In the genomic region with DNA sequence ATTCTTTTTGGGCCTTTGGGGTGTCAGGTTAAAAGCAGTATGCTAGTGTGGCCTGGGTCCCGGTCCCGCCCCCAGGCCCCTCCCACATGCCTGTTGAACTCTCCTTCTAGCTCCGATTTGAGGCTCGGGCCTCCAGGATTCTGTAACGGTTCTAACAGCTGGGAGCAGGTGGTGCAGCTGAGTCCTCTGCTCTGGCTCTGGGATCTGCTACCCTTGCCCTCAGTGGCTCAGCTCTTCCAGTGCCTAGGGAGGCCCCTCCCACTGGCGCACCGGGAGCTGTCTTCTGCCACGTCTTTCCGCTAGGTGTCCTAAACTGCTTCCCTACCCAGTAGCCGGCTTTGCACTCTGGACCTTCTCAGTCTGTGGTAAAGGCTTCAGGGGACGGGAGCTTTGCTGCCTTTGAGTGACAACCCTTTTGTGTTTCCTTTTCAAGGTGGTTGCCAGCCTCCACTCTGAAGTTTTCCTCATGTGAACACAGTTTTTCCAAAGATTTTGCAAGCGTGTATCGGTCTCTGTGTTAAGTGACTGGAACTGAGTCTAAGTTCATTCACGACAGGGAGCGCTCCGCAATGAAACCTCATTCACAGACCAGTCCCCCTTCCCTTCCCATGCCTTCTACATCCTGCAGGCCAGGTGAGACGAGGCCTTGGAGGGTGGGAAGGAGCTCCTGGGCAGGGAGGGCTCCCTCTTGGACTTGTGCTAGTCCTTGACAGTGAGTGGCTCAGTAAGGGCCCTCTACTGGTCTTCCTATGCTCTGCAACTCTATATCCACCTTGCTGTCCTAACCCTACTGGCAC, we compare ENCODE assay signal across 8 mouse cellular contexts. TPM values are rescaled to one million over a fixed set of nuclear protein-coding genes. Genes with fewer than 3 reads are reported as not detected.
DNase-seq lines count a peak whose midpoint lies in the region; ATAC-seq and TF ChIP-seq lines count a peak whose summit lies in the region.

A gene (plus strand): TSS at position 189 of the 797 bp plus-strand sequence.

- no peaks in the 10 kb centered on the region for H3K36me3 ChIP-seq in hindbrain, postnatal 0 days (ENCODE audit: insufficient read depth, low read length)
- H3K36me3 ChIP-seq in limb, embryonic 13.5 days: peaks cover 9% of the 10 kb centered on the region
- H3K36me3 ChIP-seq in midbrain, embryonic 13.5 days: peaks cover 3% of the 10 kb centered on the region; the same call in 1 of the 2 replicates

- peak within 1 kb of the TSS; percentile 50 for H3K9ac ChIP-seq in hindbrain, postnatal 0 days (replicated peaks; ENCODE audit: low read length)
- H3K9ac ChIP-seq in limb, embryonic 13.5 days: peak within 1 kb of the TSS; percentile 39
- peak within 1 kb of the TSS; percentile 59 for H3K9ac ChIP-seq in midbrain, embryonic 13.5 days (replicated peaks)

- peak; percentile 49 to 61 for DNase-seq in right cerebral cortex, adult 2 months (ENCODE audit: low spot score in 2 of 2)
- no peak for DNase-seq in right cerebral cortex, postnatal 14 days
- DNase-seq in gastrocnemius, postnatal 10 days: peak; percentile 70
- peak; percentile 70 for DNase-seq in hindbrain, postnatal 0 days (ENCODE audit: low spot score)
- DNase-seq in spleen, postnatal 10 days (ENCODE audit: low spot score in 2 of 2): peak; percentile 41 to 67

- H3K4me1 ChIP-seq in cortical plate, adult 2 months (ENCODE audit: control insufficient read depth, insufficient read depth, low read length): no peaks in the 10 kb centered on the region
- H3K4me1 ChIP-seq in hindbrain, postnatal 0 days (ENCODE audit: insufficient read depth, low read length): 0 out of 2 replicates have a peak, but pooled peaks cover 5% of the 10 kb centered on the region
- H3K4me1 ChIP-seq in limb, embryonic 13.5 days: peaks cover 6% of the 10 kb centered on the region
- H3K4me1 ChIP-seq in midbrain, embryonic 13.5 days (replicated peaks): peaks cover 11% of the 10 kb centered on the region

- peak within 1 kb of the TSS; percentile 71 for H3K4me2 ChIP-seq in hindbrain, postnatal 0 days (ENCODE audit: low read depth, low read length)
- peak within 1 kb of the TSS; percentile 68 for H3K4me2 ChIP-seq in limb, embryonic 13.5 days (replicated peaks)
- H3K4me2 ChIP-seq in midbrain, embryonic 13.5 days (replicated peaks): peak within 1 kb of the TSS; percentile 60

- peak within 1 kb of the TSS; percentile 28 for H3K4me3 ChIP-seq in cortical plate, adult 2 months (ENCODE audit: insufficient read depth, low read length)
- H3K4me3 ChIP-seq in hindbrain, postnatal 0 days (ENCODE audit: low read length): peak within 1 kb of the TSS; percentile 36
- H3K4me3 ChIP-seq in limb, embryonic 13.5 days: peak within 1 kb of the TSS; percentile 40
- H3K4me3 ChIP-seq in midbrain, embryonic 13.5 days (replicated peaks): peak within 1 kb of the TSS; percentile 32

- TF ChIP-seq CTCF in cortical plate, adult 2 months (IDR thresholded peaks at IDR 0.05; ENCODE audit: extremely low read depth, insufficient read depth, low read length): peak; percentile 55; the same call in 1 of the 2 replicates
- TF ChIP-seq CTCF in hindbrain, postnatal 0 days (IDR thresholded peaks at IDR 0.05; ENCODE audit: low read depth): peak; percentile 60

- 1% methylated on average over 17 of the region's 17 CpGs for WGBS in hindbrain, postnatal 0 days
- 2% methylated on average over 17 of the region's 17 CpGs for WGBS in limb, embryonic 13.5 days
- 3% methylated on average over 17 of the region's 17 CpGs for WGBS in midbrain, embryonic 13.5 days

- no peaks in the 10 kb centered on the region for H3K27me3 ChIP-seq in hindbrain, postnatal 0 days (ENCODE audit: insufficient read depth, low read length)
- H3K27me3 ChIP-seq in limb, embryonic 13.5 days: no peaks in the 10 kb centered on the region
- H3K27me3 ChIP-seq in midbrain, embryonic 13.5 days: no peaks in the 10 kb centered on the region

- ATAC-seq in hindbrain, postnatal 0 days: peak; percentile 92
- peak; percentile 93 for ATAC-seq in limb, embryonic 13.5 days (ENCODE audit: low FRiP score, low read depth)
- peak; percentile 94 for ATAC-seq in midbrain, embryonic 13.5 days

- no peak within 1 kb of the TSS for H3K27ac ChIP-seq in cortical plate, adult 2 months (ENCODE audit: insufficient read depth, low read length)
- H3K27ac ChIP-seq in hindbrain, postnatal 0 days: peak within 1 kb of the TSS; percentile 48
- H3K27ac ChIP-seq in limb, embryonic 13.5 days: peak within 1 kb of the TSS; percentile 40
- no peak within 1 kb of the TSS for H3K27ac ChIP-seq in midbrain, embryonic 13.5 days

- TF ChIP-seq POLR2A in cortical plate, adult 2 months (IDR thresholded peaks at IDR 0.05; ENCODE audit: extremely low read depth, insufficient read depth, low read length): no peak

- H3K9me3 ChIP-seq in hindbrain, postnatal 0 days (ENCODE audit: low read length): no peaks in the 10 kb centered on the region
- H3K9me3 ChIP-seq in limb, embryonic 13.5 days: no peaks in the 10 kb centered on the region
- H3K9me3 ChIP-seq in midbrain, embryonic 13.5 days: no peaks in the 10 kb centered on the region

RNA-seq across cellular contexts. Expression of the gene that starts here (rescaled TPM):
- polyA plus RNA-seq in cortical plate, adult 2 months (2012; rRNA removed): 7.9 and 8.0 TPM in 2 replicates
- total RNA-seq in gastrocnemius, postnatal 10 days (2021): under 1 TPM; 0.90 to 0.94 TPM
- 2.9 and 5.4 TPM in 2 replicates for total RNA-seq in hindbrain, postnatal 0 days (2014; rRNA removed)
- 0.67 and 1.0 TPM in 2 replicates for polyA plus RNA-seq in hindbrain, postnatal 0 days (2015; fragmentation: Nextera tagmentation; extraction: Ambion mirVana)
- 1.7 and 1.9 TPM in 2 replicates for polyA plus RNA-seq in limb, embryonic 13.5 days (2015; fragmentation: Nextera tagmentation; extraction: Ambion mirVana)
- polyA plus RNA-seq in midbrain, embryonic 13.5 days (2015; fragmentation: Nextera tagmentation; extraction: Ambion mirVana): 1.7 and 2.5 TPM in 2 replicates

Comparison
In these comparisons a context has a peak if more than half of its experiments do, and no peak if none do; other contexts are left out.
1. Peak in DNase-seq in gastrocnemius, postnatal 10 days; RNA of the gene not detected or under 1 TPM.
2. H3K27ac ChIP-seq: peak in hindbrain, postnatal 0 days (single experiment) and limb, embryonic 13.5 days (single experiment); none in cortical plate, adult 2 months (single experiment) and midbrain, embryonic 13.5 days (single experiment).
3. Peak in every context shown above with its lines, with median percentiles within 50 percentile points of each other: H3K4me3 ChIP-seq, ATAC-seq, H3K4me2 ChIP-seq and H3K9ac ChIP-seq.